Mouse (Mus musculus): ENCODE measurements around the gene Rab11fip4.

GRCm38 (mm10) chr11:79746552-79747102 is 155.6 kb downstream of the Rab11fip4 start:
- no peak for TF ChIP-seq CTCF (IDR thresholded peaks at IDR 0.05; ENCODE audit: borderline replicate concordance, insufficient read depth, low read length)
- TF ChIP-seq POLR2A (IDR thresholded peaks at IDR 0.05; ENCODE audit: low read depth, low read length) = no peak

Data from embryonic fibroblast, embryonic 13.5 days (primary cell).